Mouse (Mus musculus) embryonic fibroblast, embryonic 13.5 days (primary cell): ENCODE results near the gene Smad3.

Experiments
- CTCF ChIP-seq: IDR thresholded peaks from 2 replicates; pipeline ENCODE4 v1.5.1; 2011; ENCODE audit warnings: mild to moderate bottlenecking, control low read depth, low read length, moderate library complexity, borderline replicate concordance; ENCODE audit not compliant: insufficient read depth
- POLR2A ChIP-seq: IDR thresholded peaks from 2 replicates; pipeline ENCODE4 v1.6.1; 2011; ENCODE audit warnings: low read depth, mild to moderate bottlenecking, control low read depth, low read length, moderate library complexity

- TF ChIP-seq CTCF, result no peak
- no peak for TF ChIP-seq POLR2A
Observed at GRCm38 (mm10) chr9:63644011-63644410, 113.8 kb downstream of the Smad3 start.
